Mouse (Mus musculus): ENCODE measurements around the gene Map4k4.

Gene Map4k4

DNA sequence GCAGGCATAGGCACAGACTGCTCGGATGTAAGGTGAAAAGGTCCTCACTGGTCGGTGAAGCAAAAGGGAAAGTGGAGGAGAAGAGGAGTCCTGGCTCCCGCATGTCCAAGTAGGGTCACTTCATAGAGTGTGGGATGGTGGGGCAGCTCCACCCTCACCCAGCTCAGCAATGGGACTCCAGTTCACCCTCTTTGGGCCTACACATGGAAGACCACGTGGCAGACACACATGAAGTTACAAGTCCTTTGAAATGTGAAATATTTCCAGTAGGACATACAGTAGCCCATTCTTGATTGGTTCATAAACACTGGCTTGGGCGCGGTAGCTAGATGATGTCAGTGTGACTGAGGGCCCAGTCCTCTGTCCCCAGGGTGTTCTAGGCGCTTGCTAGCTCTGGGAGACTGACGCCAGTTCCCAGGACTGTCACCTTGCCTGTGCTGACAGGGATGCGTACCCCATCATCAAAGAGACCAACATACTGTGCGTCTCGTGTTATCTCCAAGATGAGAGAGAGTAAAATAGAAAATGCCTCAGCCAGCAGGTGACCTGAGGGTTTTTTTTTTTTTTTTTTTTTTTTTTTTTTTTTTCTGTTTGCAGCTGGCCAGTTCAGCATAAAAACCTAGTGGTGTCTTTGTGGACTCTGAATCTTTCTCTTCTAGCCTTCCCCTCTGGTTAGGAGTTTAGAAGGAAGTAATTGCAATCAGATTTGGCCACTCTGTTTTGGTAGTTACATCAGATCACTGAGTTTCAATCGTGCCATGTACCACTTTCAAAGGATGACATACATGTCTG, 127.7 kb downstream of the Map4k4 start:
- CTCF ChIA-PET, result interaction anchor here in 2 of 4 experiments (0.6 to 0.8 kb wide), 2 partner anchors 29 to 97 kb away, joined by 3 read pairs; no protein-coding TSS in a partner anchor

DNA sequence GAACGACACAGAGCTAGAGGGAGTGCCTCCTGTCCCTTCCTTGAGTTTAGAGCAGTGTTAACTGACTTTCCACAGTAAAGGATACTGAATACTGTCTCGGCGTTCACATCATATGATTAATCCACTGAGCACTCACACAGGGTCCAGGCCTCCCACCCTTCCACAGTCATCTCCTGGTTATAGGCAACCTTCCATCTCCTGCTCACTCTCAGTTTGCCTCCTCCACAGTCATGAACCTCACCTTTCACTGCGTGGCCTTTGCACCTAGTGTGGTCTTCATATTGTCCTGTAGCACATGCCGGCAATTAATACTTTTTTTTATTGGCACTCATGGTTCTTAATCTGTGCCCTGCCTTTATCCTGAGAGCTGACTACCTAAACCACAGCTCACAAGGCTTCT, 128.9 kb downstream of the Map4k4 start:
- CTCF ChIA-PET, result no interaction called here
- POLR2A ChIA-PET, result interaction anchor here in 2 of 4 experiments (0.6 to 1.4 kb wide), 3 partner anchors 15 to 776 kb away, joined by 3 read pairs; no protein-coding TSS in a partner anchor

More for the DNA sequence above, 127.7 kb downstream of the Map4k4 start:
- POLR2A ChIA-PET, result interaction anchor here in 1 of 4 experiments (1.4 to 1.6 kb wide), 2 partner anchors 28 to 33 kb away, joined by 3 to 4 read pairs; no protein-coding TSS in a partner anchor

DNA sequence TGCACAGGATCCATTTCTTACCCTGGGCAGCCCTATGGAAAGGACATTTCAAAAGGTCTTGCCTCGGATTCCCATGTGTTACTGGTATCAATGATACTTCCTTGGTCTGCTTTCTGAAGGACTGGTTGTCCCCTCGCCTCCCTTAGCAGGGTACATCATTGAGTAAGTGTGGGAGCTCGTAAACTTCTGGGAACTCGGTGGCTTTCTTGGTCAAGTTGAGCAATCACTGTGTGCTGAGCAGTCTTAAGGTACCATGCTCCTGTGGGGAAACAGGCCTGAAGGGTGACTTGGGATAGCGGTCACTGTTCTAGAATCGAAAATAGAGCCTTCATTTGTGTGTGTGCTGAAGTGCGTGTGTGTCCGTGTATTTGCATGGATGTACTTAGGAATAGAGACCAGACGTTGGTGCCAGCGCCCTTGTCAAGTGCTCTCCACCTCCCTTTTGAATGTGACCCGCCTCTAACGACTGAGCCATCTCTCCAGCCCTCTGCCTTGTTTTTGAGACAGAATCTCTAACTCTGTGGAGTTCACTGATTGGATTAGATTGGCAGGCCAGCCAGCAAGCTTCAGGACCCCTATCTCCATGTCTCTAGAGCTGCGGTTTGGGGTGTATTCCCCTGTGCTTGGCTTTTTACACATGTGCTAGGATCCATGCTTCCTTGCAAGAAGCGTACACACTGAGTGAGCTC, 129.7 kb downstream of the Map4k4 start:
- POLR2A ChIA-PET, result interaction anchor here in 2 of 4 experiments (1.2 to 1.4 kb wide), 2 partner anchors 16 to 35 kb away, joined by 3 read pairs; no protein-coding TSS in a partner anchor
- CTCF ChIA-PET, result no interaction called here

DNA sequence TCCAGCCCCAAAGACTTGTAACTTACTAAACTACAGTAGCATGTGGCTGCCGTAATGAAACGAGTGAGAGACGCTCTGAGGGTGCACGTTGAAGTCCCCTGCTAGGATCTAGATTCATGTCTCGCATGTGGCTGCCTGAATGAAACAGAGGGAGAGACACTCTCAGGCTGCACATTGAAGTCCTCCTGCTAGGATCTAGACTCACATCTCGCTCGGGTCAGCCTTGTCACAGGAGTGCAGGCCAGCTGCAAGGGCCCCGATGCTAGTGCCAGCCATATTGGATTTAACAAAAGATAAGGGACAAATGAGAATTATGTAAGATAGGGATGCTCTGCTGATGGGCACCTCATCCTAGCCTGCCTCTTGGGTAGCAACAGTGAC, 130.3 kb downstream of the Map4k4 start:
- ChIA-PET CTCF (no interaction called here), POLR2A (no interaction called here)

DNA sequence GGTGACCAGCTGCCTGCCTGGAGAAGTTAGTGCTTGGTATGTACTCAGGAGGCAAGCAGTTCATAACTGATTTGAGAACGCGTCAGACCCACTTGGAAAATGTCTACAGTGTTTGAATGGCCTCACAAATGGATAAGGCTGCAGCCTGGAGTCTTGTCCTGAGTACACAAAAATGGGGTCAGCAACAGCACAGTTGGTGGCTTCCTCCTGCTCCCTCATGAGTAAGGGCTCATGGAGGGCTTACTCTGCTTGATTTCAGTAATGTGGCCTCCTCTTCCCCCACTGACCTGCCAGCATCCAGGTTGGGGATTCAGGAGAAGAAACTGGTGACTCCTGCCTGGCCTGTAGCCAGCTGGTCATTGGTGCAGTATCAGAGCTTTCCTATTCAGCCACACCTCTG, 130.9 kb downstream of the Map4k4 start:
- ChIA-PET POLR2A (no interaction called here), CTCF (interaction anchor here in 1 of 4 experiments (0.5 kb wide), 1 partner anchor 54 kb away, joined by 3 read pairs; no protein-coding TSS in a partner anchor)

DNA sequence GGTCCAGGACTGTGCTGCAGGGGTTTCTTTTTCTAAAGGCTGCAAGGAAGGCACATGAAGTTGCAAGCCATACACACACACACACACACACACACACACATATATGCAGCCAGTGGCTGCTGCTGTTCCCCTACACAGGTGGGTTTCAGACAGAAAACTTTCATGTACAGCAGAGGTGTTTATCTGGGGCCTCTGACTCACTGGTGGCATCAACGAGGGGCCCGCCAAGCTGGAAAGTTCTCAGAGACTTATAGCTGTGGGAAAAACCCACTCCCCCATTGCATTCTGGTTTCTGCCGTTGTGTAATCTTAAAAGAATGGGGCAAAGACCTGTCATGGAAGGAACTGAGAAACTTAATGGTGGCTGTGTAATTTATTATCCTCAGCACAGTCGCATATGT, 132.6 kb downstream of the Map4k4 start:
- POLR2A ChIA-PET, result interaction anchor here in 1 of 4 experiments (0.6 to 1.3 kb wide), 2 partner anchors 17 to 1300 kb away, joined by 3 to 4 read pairs; no protein-coding TSS in a partner anchor
- CTCF ChIA-PET, result interaction anchor here in 2 of 4 experiments (0.5 to 1.4 kb wide), 4 partner anchors 82 to 348 kb away, joined by 3 to 4 read pairs (median 3); no protein-coding TSS in a partner anchor

DNA sequence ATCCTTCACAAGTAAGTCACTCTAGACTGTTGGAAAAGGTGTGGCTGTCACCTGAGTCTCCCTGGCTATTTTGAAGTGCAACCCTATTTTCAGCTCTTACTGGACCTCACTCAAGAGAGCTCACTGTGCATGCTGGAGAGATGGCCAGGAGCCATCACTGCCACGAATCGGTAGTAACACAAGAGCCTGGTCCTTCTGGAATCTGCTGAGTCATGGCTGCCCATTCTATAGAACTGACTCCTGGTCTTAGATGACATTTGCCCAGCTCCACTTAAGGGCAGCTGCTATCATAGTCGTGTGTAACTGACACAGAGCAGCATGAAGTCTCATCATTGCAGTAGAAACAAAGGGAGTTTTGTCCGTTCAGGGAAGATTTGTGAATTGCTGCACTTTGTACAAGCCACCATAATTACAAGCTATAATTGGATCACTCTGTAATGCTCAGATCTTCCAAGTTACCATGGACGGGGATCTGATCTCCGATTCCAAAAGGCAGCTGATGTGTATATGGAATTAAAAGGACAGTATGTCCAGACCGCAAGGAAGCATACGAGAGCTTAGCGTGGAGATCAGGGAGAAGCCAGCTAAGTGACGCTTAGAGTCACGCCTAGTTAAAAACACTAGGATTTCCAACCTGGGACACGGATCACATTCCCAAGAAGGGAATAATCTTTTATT, 133.2 kb downstream of the Map4k4 start:
- ChIA-PET POLR2A (interaction anchor here in 1 of 4 experiments (0.6 to 1.3 kb wide), 3 partner anchors 13 to 1300 kb away, joined by 3 to 4 read pairs (median 3); no protein-coding TSS in a partner anchor), CTCF (interaction anchor here in 1 of 4 experiments (0.5 kb wide), 1 partner anchor 348 kb away, joined by 3 read pairs; no protein-coding TSS in a partner anchor)

DNA sequence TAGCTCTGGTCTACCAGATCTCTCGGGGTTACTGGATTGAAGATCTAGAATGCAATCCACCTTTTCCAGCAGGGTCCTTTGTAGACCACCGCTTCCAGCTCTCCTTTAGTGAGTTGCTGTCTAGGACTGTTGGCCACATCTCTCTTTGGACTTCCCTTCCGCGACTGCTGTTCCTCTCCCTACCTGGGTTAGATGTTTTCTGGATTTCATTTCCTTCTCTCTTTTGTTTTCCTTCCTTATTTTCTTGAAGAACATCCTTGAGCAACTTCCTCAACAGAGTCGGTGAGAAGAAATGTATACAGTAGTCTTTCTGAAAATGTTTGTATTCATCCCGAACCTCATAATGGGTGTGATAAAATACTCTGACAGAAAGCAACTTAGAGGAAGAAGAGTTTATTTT, 137.1 kb downstream of the Map4k4 start:
- ChIA-PET CTCF (no interaction called here), POLR2A (interaction anchor here in 1 of 4 experiments (1.2 to 1.3 kb wide), 2 partner anchors 17 to 21 kb away, joined by 3 read pairs; no protein-coding TSS in a partner anchor)

DNA sequence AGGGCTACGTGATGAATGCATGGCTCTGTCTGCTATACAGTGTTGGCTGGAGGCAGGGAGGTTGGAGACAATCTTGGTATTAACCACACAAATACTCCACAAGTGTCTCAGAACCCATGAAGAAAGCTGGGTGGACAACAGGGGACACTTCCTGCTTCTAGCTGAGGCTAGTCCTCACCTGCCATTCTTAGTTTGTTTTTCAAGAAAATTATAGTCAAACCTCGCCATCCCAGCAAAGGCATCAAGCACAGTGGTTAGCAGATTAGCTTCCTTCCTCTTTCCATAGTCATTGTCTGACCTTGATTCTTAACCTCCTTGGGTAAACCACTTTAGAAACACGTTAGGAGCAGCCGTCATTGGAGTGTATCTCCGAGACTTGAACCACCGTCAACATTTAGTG, 145.0 kb downstream of the Map4k4 start:
- CTCF ChIA-PET, result no interaction called here
- POLR2A ChIA-PET, result no interaction called here

DNA sequence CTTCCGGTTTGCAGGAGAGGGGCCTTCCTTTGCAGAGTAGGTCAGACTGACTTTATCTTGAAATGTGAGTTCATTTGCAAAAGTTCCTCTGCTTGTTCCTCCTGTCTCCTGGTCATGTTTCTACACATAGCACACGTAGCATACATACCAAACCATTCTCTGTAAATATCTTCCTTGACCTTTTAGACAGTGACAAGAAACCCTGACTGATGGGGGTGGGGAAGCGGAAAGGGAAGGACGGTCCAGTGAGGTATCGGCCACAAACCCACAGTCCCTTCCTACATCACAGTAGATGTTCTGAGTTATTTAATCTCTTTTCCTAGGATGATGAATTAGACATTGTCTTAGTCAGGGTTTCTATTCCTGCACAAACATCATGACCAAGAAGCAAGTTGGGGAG, 145.9 kb downstream of the Map4k4 start:
- ChIA-PET POLR2A (no interaction called here), CTCF (no interaction called here)

DNA sequence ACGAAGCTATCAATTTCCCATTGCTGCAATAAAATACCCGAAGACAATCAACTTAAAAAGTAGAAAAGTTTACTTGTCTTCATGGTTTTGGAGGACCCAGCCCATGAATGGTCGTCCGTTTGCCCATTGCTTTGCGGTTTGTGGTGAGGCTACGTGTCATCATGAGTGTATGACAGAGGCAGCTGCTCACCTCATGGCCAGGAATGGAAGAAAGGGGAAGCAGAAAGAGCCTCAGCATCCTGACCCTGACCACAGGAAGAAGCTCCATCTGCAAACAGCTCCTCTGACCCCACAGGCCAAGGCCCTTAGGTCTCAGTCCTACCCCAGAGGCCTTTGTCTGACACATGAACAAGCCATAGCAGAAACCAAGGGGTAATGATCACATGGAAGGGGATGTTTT, 150.4 kb downstream of the Map4k4 start:
- CTCF ChIA-PET, result no interaction called here
- POLR2A ChIA-PET, result no interaction called here

DNA sequence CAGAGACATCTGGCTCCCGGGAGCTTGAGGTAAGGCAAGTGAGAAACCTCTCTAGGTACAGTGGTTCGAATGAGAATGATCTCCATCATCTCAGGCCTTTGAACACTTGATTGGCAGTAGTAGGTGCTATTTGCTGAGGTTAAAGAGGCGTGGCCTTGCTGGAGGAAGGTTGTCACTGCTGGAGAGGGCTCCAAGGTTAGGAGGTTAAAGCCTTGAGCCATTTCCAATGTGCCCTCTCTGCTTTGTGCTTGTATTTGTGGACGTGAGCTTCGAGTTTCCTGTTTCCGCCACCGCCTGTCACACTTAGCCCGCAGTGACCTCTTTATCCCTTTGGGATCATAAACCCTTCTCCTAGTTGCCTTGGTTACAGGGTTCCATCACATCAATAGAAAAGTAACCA, 151.4 kb downstream of the Map4k4 start:
- ChIA-PET CTCF (no interaction called here), POLR2A (interaction anchor here in 1 of 4 experiments (0.8 kb wide), 1 partner anchor 9 kb away, joined by 3 read pairs; no protein-coding TSS in a partner anchor)

DNA sequence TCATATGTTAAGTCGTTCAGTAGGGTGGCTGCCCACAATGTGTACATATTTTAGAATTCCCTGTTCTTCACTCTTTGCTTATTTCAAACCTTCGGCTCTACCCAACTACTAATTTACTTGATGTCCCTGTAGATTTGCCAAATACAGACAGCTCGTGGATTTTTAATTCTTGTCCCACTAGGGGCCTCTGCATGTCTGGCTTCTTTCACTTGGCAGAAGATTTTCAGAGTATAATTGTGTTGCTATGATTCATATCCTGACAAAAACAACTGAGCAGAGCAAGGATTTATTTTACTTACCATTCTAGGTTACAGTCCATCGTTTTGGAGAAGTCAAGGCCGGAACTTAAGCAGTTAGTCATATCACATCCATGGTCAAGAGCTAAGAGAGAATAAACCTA, 152.4 kb downstream of the Map4k4 start:
- POLR2A ChIA-PET, result no interaction called here

DNA sequence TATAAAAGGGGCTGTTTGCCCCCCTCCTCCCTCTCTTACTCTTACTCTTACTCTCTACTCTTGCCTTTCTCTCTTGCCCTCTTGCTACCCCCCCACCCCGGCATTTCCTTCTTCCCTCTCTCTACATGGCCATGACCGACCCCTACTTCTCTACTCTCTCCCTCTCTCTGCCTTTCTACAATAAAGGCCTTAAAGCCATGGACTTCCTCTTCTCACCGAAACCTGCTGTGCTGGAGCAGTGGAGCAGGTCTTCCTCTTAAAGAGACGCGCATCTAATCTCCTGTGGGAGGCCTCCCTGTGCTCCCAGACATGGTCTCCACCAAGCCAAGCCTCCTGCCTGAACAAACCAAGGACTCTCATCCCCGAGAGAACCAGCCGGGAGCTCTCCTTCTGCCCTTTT, 154.3 kb downstream of the Map4k4 start:
- ChIA-PET CTCF (interaction anchor here in 1 of 4 experiments (0.8 kb wide), 1 partner anchor 406 kb away, joined by 3 read pairs; no protein-coding TSS in a partner anchor), POLR2A (interaction anchor here in 1 of 4 experiments (0.7 kb wide), 1 partner anchor 17 kb away, joined by 3 read pairs; no protein-coding TSS in a partner anchor)

More for the DNA sequence above, 152.4 kb downstream of the Map4k4 start:
- CTCF ChIA-PET, result no interaction called here

DNA sequence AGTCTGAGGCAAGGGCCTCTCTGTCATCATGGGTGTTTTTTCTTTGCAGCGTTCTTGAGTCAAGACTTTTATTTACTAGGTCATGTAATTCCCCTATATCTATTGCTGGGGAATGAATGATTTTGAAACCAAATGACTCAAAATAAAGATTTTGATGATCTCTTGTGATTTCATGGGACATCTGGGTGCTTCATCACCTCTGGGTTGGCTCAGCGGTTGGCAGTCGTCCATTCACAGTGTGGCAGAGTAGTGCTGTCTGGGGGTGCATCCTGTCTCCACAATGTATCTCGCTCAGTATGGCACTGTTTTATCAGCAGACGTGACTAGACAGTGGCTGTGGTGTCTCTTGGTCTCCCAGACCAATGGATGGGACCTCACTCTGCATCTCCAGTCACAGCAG, 155.2 kb downstream of the Map4k4 start:
- CTCF ChIA-PET, result no interaction called here

DNA sequence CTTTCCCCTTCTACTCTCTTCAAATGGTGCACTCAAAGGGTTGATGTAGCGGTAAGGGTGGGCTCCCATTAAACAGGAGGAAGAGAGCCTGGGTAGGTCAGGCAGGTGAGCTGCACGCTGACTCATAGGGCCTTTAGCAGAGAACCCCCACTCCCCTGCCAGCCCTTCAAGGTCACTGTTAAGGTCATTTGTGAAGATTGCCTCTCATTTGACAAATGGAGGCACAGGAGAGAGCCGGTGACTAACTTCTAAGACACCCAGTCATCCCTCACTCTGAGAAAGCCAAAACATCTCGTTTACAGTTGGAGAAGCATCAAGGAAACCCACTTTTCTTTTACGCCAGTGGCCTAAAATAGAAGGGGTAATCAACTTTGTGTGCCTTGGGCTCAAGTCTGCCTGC, 156.6 kb downstream of the Map4k4 start:
- ChIA-PET POLR2A (interaction anchor here in 1 of 4 experiments (0.6 kb wide), 1 partner anchor 152 kb away, joined by 4 read pairs; no protein-coding TSS in a partner anchor), CTCF (no interaction called here)

More for the DNA sequence above, 155.2 kb downstream of the Map4k4 start:
- POLR2A ChIA-PET, result no interaction called here

DNA sequence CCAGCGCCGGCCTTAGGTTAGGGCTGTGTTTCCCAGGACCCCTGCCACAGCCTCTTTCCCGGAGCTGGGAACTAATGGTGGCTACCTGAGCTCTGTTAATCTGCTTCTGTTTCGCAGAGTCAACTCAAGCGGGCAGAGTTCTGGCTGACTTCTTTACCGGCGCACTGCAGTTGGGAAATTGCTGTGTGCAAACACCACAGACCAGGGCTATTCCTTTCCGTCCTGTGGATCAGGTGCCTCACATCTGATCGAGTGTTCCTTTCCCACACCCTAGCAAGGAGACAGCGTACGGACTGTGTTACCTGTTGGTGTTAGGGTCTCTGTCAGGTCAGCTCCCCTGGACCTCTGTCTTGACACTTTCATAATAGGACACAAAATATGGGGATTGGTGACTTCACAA, 157.3 kb downstream of the Map4k4 start:
- ChIA-PET CTCF (interaction anchor here in 1 of 4 experiments (0.6 kb wide), 1 partner anchor 313 kb away, joined by 4 read pairs; no protein-coding TSS in a partner anchor), POLR2A (interaction anchor here in 1 of 4 experiments (0.6 kb wide), 1 partner anchor 152 kb away, joined by 4 read pairs; no protein-coding TSS in a partner anchor)

DNA sequence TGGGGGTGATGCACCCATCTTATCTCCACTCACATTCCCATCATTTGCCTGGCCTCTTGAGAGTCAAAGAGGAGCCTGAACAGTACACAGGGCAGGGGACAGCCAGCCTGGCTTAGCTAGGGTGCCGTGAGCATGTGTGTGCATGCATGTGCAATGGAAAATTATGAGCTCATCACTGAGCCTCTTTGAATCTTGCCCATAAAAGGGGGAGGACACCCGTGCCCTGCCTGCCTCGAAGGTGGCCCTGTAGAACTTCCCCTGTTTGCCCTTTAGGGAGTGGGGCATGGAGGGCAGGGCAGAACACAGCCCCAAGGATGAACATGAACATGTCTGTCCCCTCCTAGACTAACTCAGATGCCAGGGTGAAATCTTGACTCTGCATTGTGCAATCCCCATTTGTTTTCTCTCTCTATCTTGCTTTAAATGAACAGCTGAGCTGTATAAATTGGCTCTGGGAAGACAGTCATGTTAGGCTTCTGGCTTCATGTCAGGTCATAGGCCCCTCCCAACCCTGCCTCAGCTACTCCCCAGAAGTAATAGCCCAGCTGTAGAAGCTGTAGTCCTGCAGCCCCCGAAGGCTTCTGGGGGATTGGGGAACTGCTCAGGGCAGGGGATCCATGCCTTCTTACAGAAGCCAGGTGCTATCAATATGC, 158.5 kb downstream of the Map4k4 start:
- POLR2A ChIA-PET, result no interaction called here
- CTCF ChIA-PET, result no interaction called here

DNA sequence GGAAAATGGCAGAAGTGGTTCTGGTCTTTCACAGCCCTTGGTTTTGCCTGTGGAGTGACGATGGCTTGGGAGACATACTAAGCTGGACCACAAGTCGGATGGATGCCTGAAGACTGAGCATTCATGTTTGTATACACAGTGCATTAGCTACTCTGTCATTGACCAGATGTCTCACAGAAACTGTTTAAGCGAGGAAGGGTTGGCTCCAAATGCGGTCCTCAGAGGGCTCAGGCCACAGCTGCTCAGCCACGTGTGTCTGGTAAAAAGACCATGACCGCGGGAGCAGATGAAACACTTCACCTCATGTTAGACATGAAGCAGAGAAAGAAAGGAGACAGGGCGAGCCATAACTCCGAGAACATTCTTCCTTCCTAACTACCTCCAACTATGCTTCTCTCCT, 160.6 kb downstream of the Map4k4 start:
- CTCF ChIA-PET, result no interaction called here
- POLR2A ChIA-PET, result interaction anchor here in 1 of 4 experiments (1.0 kb wide), 1 partner anchor 41 kb away, joined by 3 read pairs; no protein-coding TSS in a partner anchor
